In the genomic region with DNA sequence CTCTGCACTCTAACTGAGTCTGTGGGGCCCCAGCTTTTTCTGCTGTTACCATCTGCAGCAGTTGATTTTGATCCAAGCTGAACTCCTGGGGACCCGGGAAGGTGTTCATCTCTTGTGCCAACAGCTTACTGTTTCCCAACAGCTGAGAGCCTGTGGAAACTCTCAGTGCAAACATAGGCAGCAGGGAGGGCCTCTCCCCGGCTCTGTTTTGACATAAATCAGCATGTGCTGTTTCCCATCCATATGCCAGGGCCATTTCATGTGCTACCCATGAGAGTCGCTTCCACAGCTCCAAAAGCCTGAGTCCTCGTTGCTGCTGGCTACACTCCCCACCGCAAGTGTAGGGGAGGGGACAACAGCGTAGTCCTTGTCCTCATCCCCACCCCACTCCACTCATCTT, we compare ENCODE assay signal across 11 mouse cellular contexts. TPM values are rescaled to one million over a fixed set of nuclear protein-coding genes. Genes with fewer than 3 reads are reported as not detected.
DNase-seq lines count a peak whose midpoint lies in the region; ATAC-seq and TF ChIP-seq lines count a peak whose summit lies in the region.
"Had no signal": no experiment of that assay in that cellular context is flagged by ENCODE, and none has a peak within 500 bp of the region (broad histone marks: within the 10 kb centered on the region; RNA-seq: fewer than 3 reads in every experiment).

No protein-coding gene starts in this region.

- H3K4me2 ChIP-seq in limb, embryonic 12.5 days, result no peak overlapping the region
- no peak overlapping the region for H3K4me2 ChIP-seq in hindbrain, embryonic 11.5 days (replicated peaks; ENCODE audit: low read depth, low read length)
- H3K4me2 ChIP-seq in neural tube, embryonic 12.5 days (replicated peaks), result peak overlapping the region; percentile 41
- no peak overlapping the region for H3K4me2 ChIP-seq in liver, postnatal 0 days (ENCODE audit: low read depth, low read length)
- H3K4me2 ChIP-seq: heart, embryonic 12.5 days had no signal

- no peak overlapping the region for H3K9ac ChIP-seq in limb, embryonic 12.5 days (replicated peaks)
- no peak overlapping the region; the same call in 1 of the 2 replicates for H3K9ac ChIP-seq in hindbrain, embryonic 11.5 days (ENCODE audit: low read depth, low read length)
- no peak overlapping the region for H3K9ac ChIP-seq in neural tube, embryonic 12.5 days
- no peak overlapping the region for H3K9ac ChIP-seq in liver, postnatal 0 days (replicated peaks)
- H3K9ac ChIP-seq: heart, embryonic 12.5 days had no signal

- TF ChIP-seq POLR2A in cerebellum, adult 2 months (IDR thresholded peaks at IDR 0.05; ENCODE audit: borderline replicate concordance, insufficient read depth, low read length), result no peak

- TF ChIP-seq CTCF in cerebellum, adult 2 months (IDR thresholded peaks at IDR 0.05; ENCODE audit: borderline replicate concordance, insufficient read depth, low read depth, low read length), result no peak
- no peak for TF ChIP-seq CTCF in liver, postnatal 0 days (IDR thresholded peaks at IDR 0.05; ENCODE audit: low read depth)

- DNase-seq in cerebellum, adult 2 months, result peak; percentile 39 to 48
- DNase-seq in cerebellum, adult 11-12 months, result no peak
- no peak for DNase-seq in limb, embryonic 10.5 days (ENCODE audit: low spot score)
- no peak for DNase-seq in hindbrain, embryonic 11.5 days (ENCODE audit: low spot score)
- DNase-seq in liver, postnatal 0 days, result no peak
- no peak for DNase-seq in c-Kit-positive CD71-positive TER-119-positive erythroid progenitor cells, embryonic 14.5 days (ENCODE audit: low spot score)
- DNase-seq: lung, postnatal 36 days had no signal

- no peak for ATAC-seq in limb, embryonic 12.5 days (ENCODE audit: insufficient number of reproducible peaks, insufficient read depth, low FRiP score, low TSS enrichment, low read depth)
- no peak for ATAC-seq in hindbrain, embryonic 11.5 days (ENCODE audit: low FRiP score)
- ATAC-seq in neural tube, embryonic 12.5 days (ENCODE audit: low FRiP score, low read depth), result no peak
- ATAC-seq in liver, postnatal 0 days, result no peak
- ATAC-seq: inflammation-experienced regulatory T-cells, adult 6 months had no signal

- WGBS in cerebellum, adult 2 months, result 24% methylated on average over 6 of the region's 6 CpGs
- WGBS in limb, embryonic 12.5 days, result 72% methylated on average over 6 of the region's 6 CpGs
- 73% methylated on average over 6 of the region's 6 CpGs for WGBS in limb, embryonic 10.5 days
- 68% methylated on average over 6 of the region's 6 CpGs for WGBS in hindbrain, embryonic 11.5 days
- 41% methylated on average over 6 of the region's 6 CpGs for WGBS in neural tube, embryonic 12.5 days
- WGBS in liver, postnatal 0 days (ENCODE audit: insufficient replicate concordance), result 61% methylated on average over 6 of the region's 6 CpGs

- no peaks in the 10 kb centered on the region for H3K9me3 ChIP-seq in limb, embryonic 12.5 days
- no peaks in the 10 kb centered on the region for H3K9me3 ChIP-seq in limb, embryonic 10.5 days (replicated peaks)
- H3K9me3 ChIP-seq in hindbrain, embryonic 11.5 days (ENCODE audit: control insufficient read depth, low read length), result no peaks in the 10 kb centered on the region
- no peaks in the 10 kb centered on the region for H3K9me3 ChIP-seq in neural tube, embryonic 12.5 days
- H3K9me3 ChIP-seq in liver, postnatal 0 days (ENCODE audit: low read length), result 0 out of 2 replicates have a peak, but pooled peaks cover 2% of the 10 kb centered on the region
- H3K9me3 ChIP-seq: heart, embryonic 12.5 days had no signal

- H3K4me3 ChIP-seq in cerebellum, adult 2 months (replicated peaks; ENCODE audit: insufficient read depth, low read depth, low read length), result no peak overlapping the region
- H3K4me3 ChIP-seq in limb, embryonic 12.5 days (replicated peaks), result no peak overlapping the region
- H3K4me3 ChIP-seq in limb, embryonic 10.5 days, result no peak overlapping the region
- no peak overlapping the region for H3K4me3 ChIP-seq in hindbrain, embryonic 11.5 days (ENCODE audit: low read depth, low read length)
- H3K4me3 ChIP-seq in neural tube, embryonic 12.5 days, result no peak overlapping the region; the same call in 1 of the 2 replicates
- no peak overlapping the region for H3K4me3 ChIP-seq in liver, postnatal 0 days (ENCODE audit: low read depth, low read length)
- H3K4me3 ChIP-seq: heart, embryonic 12.5 days had no signal

- H3K27me3 ChIP-seq in cerebellum, adult 2 months (ENCODE audit: control insufficient read depth, insufficient read depth, low read length), result no peaks in the 10 kb centered on the region
- peaks cover 14% of the 10 kb centered on the region; the same call in 1 of the 2 replicates for H3K27me3 ChIP-seq in limb, embryonic 12.5 days
- peaks cover 17% of the 10 kb centered on the region for H3K27me3 ChIP-seq in limb, embryonic 10.5 days (ENCODE audit: low read depth, poor library complexity, severe bottlenecking)
- no peaks in the 10 kb centered on the region for H3K27me3 ChIP-seq in hindbrain, embryonic 11.5 days (ENCODE audit: control insufficient read depth, insufficient read depth, low read length)
- H3K27me3 ChIP-seq in neural tube, embryonic 12.5 days (replicated peaks), result no peaks in the 10 kb centered on the region
- 0 out of 2 replicates have a peak, but pooled peaks cover under 1% of the 10 kb centered on the region for H3K27me3 ChIP-seq in liver, postnatal 0 days (ENCODE audit: insufficient read depth, low read length)

- no peak overlapping the region for H3K27ac ChIP-seq in cerebellum, adult 2 months (ENCODE audit: insufficient read depth, low read length)
- H3K27ac ChIP-seq in limb, embryonic 12.5 days, result peak overlapping the region; percentile 73; the same call in 1 of the 2 replicates
- no peak overlapping the region for H3K27ac ChIP-seq in limb, embryonic 10.5 days
- H3K27ac ChIP-seq in hindbrain, embryonic 11.5 days (ENCODE audit: low read depth, low read length), result peak overlapping the region; percentile 94
- peak overlapping the region; percentile 91 for H3K27ac ChIP-seq in neural tube, embryonic 12.5 days
- no peak overlapping the region for H3K27ac ChIP-seq in liver, postnatal 0 days (ENCODE audit: low read depth)

- peaks cover 31% of the 10 kb centered on the region for H3K4me1 ChIP-seq in cerebellum, adult 2 months (ENCODE audit: control insufficient read depth, insufficient read depth, low read length)
- peaks cover 30% of the 10 kb centered on the region for H3K4me1 ChIP-seq in limb, embryonic 12.5 days (replicated peaks)
- H3K4me1 ChIP-seq in limb, embryonic 10.5 days, result peaks cover 29% of the 10 kb centered on the region
- peaks cover 16% of the 10 kb centered on the region for H3K4me1 ChIP-seq in hindbrain, embryonic 11.5 days (replicated peaks; ENCODE audit: control insufficient read depth, insufficient read depth, low read length)
- peaks cover 70% of the 10 kb centered on the region for H3K4me1 ChIP-seq in neural tube, embryonic 12.5 days
- no peaks in the 10 kb centered on the region for H3K4me1 ChIP-seq in liver, postnatal 0 days (ENCODE audit: insufficient read depth)

- no peaks in the 10 kb centered on the region for H3K36me3 ChIP-seq in limb, embryonic 12.5 days
- no peaks in the 10 kb centered on the region for H3K36me3 ChIP-seq in limb, embryonic 10.5 days
- no peaks in the 10 kb centered on the region for H3K36me3 ChIP-seq in hindbrain, embryonic 11.5 days (ENCODE audit: control insufficient read depth, insufficient read depth, low read length)
- H3K36me3 ChIP-seq in neural tube, embryonic 12.5 days, result no peaks in the 10 kb centered on the region
- no peaks in the 10 kb centered on the region for H3K36me3 ChIP-seq in liver, postnatal 0 days (replicated peaks; ENCODE audit: insufficient read depth, low read length)
- H3K36me3 ChIP-seq: heart, embryonic 12.5 days had no signal

- no peak for TF ChIP-seq EP300 in liver, postnatal 0 days (IDR thresholded peaks at IDR 0.05; ENCODE audit: low read depth)

RNA-seq across cellular contexts. Expression of a gene that starts 7.6 kb away (rescaled TPM):
- 127 and 156 TPM in 2 replicates for polyA plus RNA-seq in cerebellum, adult 2 months (2012; rRNA removed)
- 34.4 and 34.9 TPM in 2 replicates for polyA plus RNA-seq in limb, embryonic 12.5 days (2016; fragmentation: Nextera tagmentation; extraction: Ambion mirVana)
- polyA plus RNA-seq in limb, embryonic 10.5 days (2016; fragmentation: Nextera tagmentation; extraction: Ambion mirVana), result 19.6 and 32.8 TPM in 2 replicates
- polyA plus RNA-seq in hindbrain, embryonic 11.5 days (2014; fragmentation: Nextera tagmentation; extraction: Ambion mirVana), result 231 and 251 TPM in 2 replicates
- polyA plus RNA-seq in neural tube, embryonic 12.5 days (2016; fragmentation: Nextera tagmentation; extraction: Ambion mirVana), result 425 and 434 TPM in 2 replicates
- polyA plus RNA-seq in liver, postnatal 0 days (2015; fragmentation: Nextera tagmentation; extraction: Ambion mirVana), result 0.04 TPM in 1 of 2 replicates, not detected in the other

Comparison
In these comparisons a context has a peak if more than half of its experiments do, and no peak if none do; other contexts are left out.
1. DNase-seq: peak in cerebellum, adult 2 months (2 of 2); none in cerebellum, adult 11-12 months (single experiment), limb, embryonic 10.5 days (single experiment), hindbrain, embryonic 11.5 days (single experiment), liver, postnatal 0 days (single experiment) and c-Kit-positive CD71-positive TER-119-positive erythroid progenitor cells, embryonic 14.5 days (single experiment).
2. H3K27ac ChIP-seq: peak in limb, embryonic 12.5 days (single experiment), hindbrain, embryonic 11.5 days (single experiment) and neural tube, embryonic 12.5 days (single experiment); none in cerebellum, adult 2 months (single experiment), limb, embryonic 10.5 days (single experiment) and liver, postnatal 0 days (single experiment).
3. RNA of a gene that starts 7.6 kb away (polyA plus RNA-seq): 425 to 434 TPM in neural tube, embryonic 12.5 days, 231 to 251 TPM in hindbrain, embryonic 11.5 days, 127 to 156 TPM in cerebellum, adult 2 months, 34.4 to 34.9 TPM in limb, embryonic 12.5 days and 19.6 to 32.8 TPM in limb, embryonic 10.5 days; 0.04 TPM in liver, postnatal 0 days; every median in the first group is over 10 times any median in the second.